Mouse (Mus musculus): ENCODE results near the gene Tmco4.
"Not testable (repeated sequence)": the region's sequence is repeated elsewhere in the genome, so short reads cannot be mapped to it uniquely, and the experiment has no call there.

Gene Tmco4

GRCm38 (mm10) chr4:138972139-138972826 lies 405 bp upstream of the Tmco4 start:
- DNase-seq (ENCODE audit: low read depth, low spot score), result peak; percentile 68

GRCm38 (mm10) chr4:138973719-138974115 lies 1.0 kb downstream of the Tmco4 start:
- no peak for DNase-seq (ENCODE audit: low read depth, low spot score)

GRCm38 (mm10) chr4:138974540-138974939 lies 1.9 kb downstream of the Tmco4 start:
- DNase-seq (ENCODE audit: low read depth, low spot score), result not testable (repeated sequence)

GRCm38 (mm10) chr4:138975194-138975593 lies 2.5 kb downstream of the Tmco4 start:
- peak; percentile 38 for DNase-seq (ENCODE audit: low read depth, low spot score)

GRCm38 (mm10) chr4:138976046-138976445 lies 3.4 kb downstream of the Tmco4 start:
- no peak for DNase-seq (ENCODE audit: low read depth, low spot score)

GRCm38 (mm10) chr4:138980021-138980420 lies 7.3 kb downstream of the Tmco4 start:
- no peak for DNase-seq (ENCODE audit: low read depth, low spot score)

- no peak for DNase-seq (ENCODE audit: low read depth, low spot score)
These were observed 8.2 kb downstream of the Tmco4 start for GRCm38 (mm10) chr4:138980771-138981420.

GRCm38 (mm10) chr4:138983422-138983821 lies 10.7 kb downstream of the Tmco4 start:
- DNase-seq (ENCODE audit: low read depth, low spot score), result no peak

- DNase-seq (ENCODE audit: low read depth, low spot score), result no peak
These were observed 12.1 kb downstream of the Tmco4 start for GRCm38 (mm10) chr4:138984744-138985143.

GRCm38 (mm10) chr4:138986280-138986679 lies 13.6 kb downstream of the Tmco4 start:
- no peak for DNase-seq (ENCODE audit: low read depth, low spot score)

GRCm38 (mm10) chr4:138994389-138994788 lies 21.7 kb downstream of the Tmco4 start:
- DNase-seq (ENCODE audit: low read depth, low spot score), result no peak

GRCm38 (mm10) chr4:138996410-138996809 lies 23.7 kb downstream of the Tmco4 start:
- peak; percentile 39 for DNase-seq (ENCODE audit: low read depth, low spot score)

GRCm38 (mm10) chr4:138997121-138997520 lies 24.4 kb downstream of the Tmco4 start:
- DNase-seq (ENCODE audit: low read depth, low spot score), result peak; percentile 40

GRCm38 (mm10) chr4:138998611-138999010 lies 25.9 kb downstream of the Tmco4 start:
- no peak for DNase-seq (ENCODE audit: low read depth, low spot score)

- DNase-seq (ENCODE audit: low read depth, low spot score), result no peak
These were observed 28.3 kb downstream of the Tmco4 start for GRCm38 (mm10) chr4:139001026-139001425.

- DNase-seq (ENCODE audit: low read depth, low spot score), result no peak
These were observed 28.7 kb downstream of the Tmco4 start for GRCm38 (mm10) chr4:139001433-139001832.

GRCm38 (mm10) chr4:139004067-139004466 lies 31.4 kb downstream of the Tmco4 start:
- no peak for DNase-seq (ENCODE audit: low read depth, low spot score)

- no peak for DNase-seq (ENCODE audit: low read depth, low spot score)
These were observed 32.5 kb downstream of the Tmco4 start for GRCm38 (mm10) chr4:139005214-139005613.

- DNase-seq (ENCODE audit: low read depth, low spot score), result no peak
These were observed 34.7 kb downstream of the Tmco4 start for GRCm38 (mm10) chr4:139007353-139007752.

GRCm38 (mm10) chr4:139007981-139008536 lies 35.4 kb downstream of the Tmco4 start:
- DNase-seq (ENCODE audit: low read depth, low spot score), result no peak

GRCm38 (mm10) chr4:139011201-139011702 lies 38.6 kb downstream of the Tmco4 start:
- no peak for DNase-seq (ENCODE audit: low read depth, low spot score)

GRCm38 (mm10) chr4:139013281-139013680 lies 40.6 kb downstream of the Tmco4 start:
- DNase-seq (ENCODE audit: low read depth, low spot score), result no peak

- peak; percentile 17 for DNase-seq (ENCODE audit: low read depth, low spot score)
These were observed 42.1 kb downstream of the Tmco4 start for GRCm38 (mm10) chr4:139014793-139015192.
